Mouse (Mus musculus) cortical plate, adult 2 months (tissue): ENCODE measurements at regions not wholly inside any gene's neighbourhood (a gene's known extent, or its start where the extent isn't known, plus 50 kb on each side); places are given as distances from the start of the nearest gene placed in this dataset.

ENCODE experiments used
- CTCF ChIP-seq: fragments of 200-500 bp; IDR thresholded peaks from 2 replicates; pipeline ENCODE4 v1.5.1; 2011; ENCODE audit warnings: mild to moderate bottlenecking, control low read depth, low read length; ENCODE audit not compliant: insufficient read depth; ENCODE audit errors: extremely low read depth
- POLR2A ChIP-seq: fragments of 200-500 bp; IDR thresholded peaks from 2 replicates; pipeline ENCODE4 v1.6.1; 2011; ENCODE audit warnings: mild to moderate bottlenecking, low read length, control low read depth; ENCODE audit not compliant: insufficient read depth; ENCODE audit errors: extremely low read depth

DNA sequence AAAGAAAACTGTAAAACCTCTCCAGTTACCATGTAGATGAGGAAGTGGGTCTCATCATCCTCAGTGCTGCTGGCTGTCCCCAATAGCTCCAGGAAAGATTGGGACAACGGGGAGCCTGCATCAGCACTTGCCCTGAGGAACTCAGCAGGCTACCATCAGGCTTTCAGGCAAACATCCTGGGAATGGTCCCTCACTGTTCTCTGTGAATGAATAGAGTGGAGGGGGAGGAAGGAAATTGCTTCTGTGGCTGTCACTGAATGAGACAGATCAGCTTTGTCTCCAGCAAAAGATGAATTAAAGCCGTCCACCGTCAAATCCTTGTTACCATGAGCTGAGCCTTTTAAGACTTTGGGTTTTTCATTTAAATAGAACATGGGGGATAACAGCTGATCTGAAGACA is 224.9 kb upstream of the Ercc4 start:
- TF ChIP-seq CTCF (no peak), POLR2A (no peak)
